ENCODE assay signal across 8 mouse cellular contexts in genomic region chr10:127058708-127059107, GRCm38 (mm10). TPM values are rescaled to one million over a fixed set of nuclear protein-coding genes. Genes with fewer than 3 reads are reported as not detected.
DNase-seq lines count a peak whose midpoint lies in the region; ATAC-seq and TF ChIP-seq lines count a peak whose summit lies in the region.

No protein-coding gene starts in this region.

- peaks cover 4% of the 10 kb centered on the region; the same call in 1 of the 2 replicates for H3K4me1 ChIP-seq in heart, adult 2 months (ENCODE audit: control insufficient read depth, insufficient read depth, low read length)
- H3K4me1 ChIP-seq in spleen, adult 2 months (ENCODE audit: control insufficient read depth, insufficient read depth, insufficient read length), result peaks cover 13% of the 10 kb centered on the region; the same call in 1 of the 2 replicates
- H3K4me1 ChIP-seq in liver, embryonic 12.5 days, result peaks cover 36% of the 10 kb centered on the region

- intact Hi-C loops in heart, adult 2 months (cut with DNase I), result no loop called here

- H3K27ac ChIP-seq in heart, adult 2 months, result no peak overlapping the region
- no peak overlapping the region for H3K27ac ChIP-seq in spleen, adult 2 months (ENCODE audit: insufficient read depth, low read length)
- H3K27ac ChIP-seq in liver, embryonic 12.5 days, result no peak overlapping the region

- H3K36me3 ChIP-seq in heart, adult 2 months (ENCODE audit: control insufficient read depth, insufficient read depth, low read length), result no peaks in the 10 kb centered on the region
- no peaks in the 10 kb centered on the region for H3K36me3 ChIP-seq in spleen, adult 2 months (ENCODE audit: control insufficient read depth, insufficient read depth, low read length)
- H3K36me3 ChIP-seq in liver, embryonic 12.5 days, result no peaks in the 10 kb centered on the region; the same call in 1 of the 2 replicates

- H3K27me3 ChIP-seq in heart, adult 2 months (ENCODE audit: control insufficient read depth, insufficient read depth, low read length), result no peaks in the 10 kb centered on the region
- H3K27me3 ChIP-seq in spleen, adult 2 months (ENCODE audit: control insufficient read depth, insufficient read depth, low read length), result peaks cover 7% of the 10 kb centered on the region
- H3K27me3 ChIP-seq in liver, embryonic 12.5 days (replicated peaks), result peaks cover 90% of the 10 kb centered on the region

- no peak for TF ChIP-seq EP300 in heart, adult 2 months (IDR thresholded peaks at IDR 0.05; ENCODE audit: insufficient read depth, low read depth, low read length)

- no peak for DNase-seq in heart, adult 2 months
- no peak for DNase-seq in heart, adult 9 months (ENCODE audit: low spot score in 2 of 2)
- no peak for DNase-seq in spleen, adult 2 months (ENCODE audit: low read depth in 1 of 2, low spot score in 2 of 2)
- DNase-seq in spleen, postnatal 14 days (ENCODE audit: low spot score in 2 of 2), result no peak
- no peak for DNase-seq in urinary bladder, adult 2 months (ENCODE audit: low spot score)
- no peak for DNase-seq in frontal cortex, postnatal 25 days (ENCODE audit: low spot score in 2 of 2)

- 11% methylated on average over 8 of the region's 8 CpGs for WGBS in heart, adult 2 months
- 11% methylated on average over 8 of the region's 8 CpGs for WGBS in spleen, adult 2 months
- 12% methylated on average over 8 of the region's 8 CpGs for WGBS in liver, embryonic 12.5 days (ENCODE audit: insufficient replicate concordance)

- H3K9ac ChIP-seq in heart, adult 2 months (ENCODE audit: low read depth, low read length), result no peak overlapping the region
- no peak overlapping the region for H3K9ac ChIP-seq in liver, embryonic 12.5 days

- H3K79me2 ChIP-seq in heart, adult 2 months (replicated peaks; ENCODE audit: control insufficient read depth, insufficient read depth, low read length), result no peaks in the 10 kb centered on the region

- ATAC-seq in liver, embryonic 12.5 days, result no peak
- ATAC-seq in erythroid progenitor cell, adult 5-6 weeks (replicated peaks; ENCODE audit: low FRiP score, poor library complexity, severe bottlenecking), result no peak

- H3K9me3 ChIP-seq in liver, embryonic 12.5 days (replicated peaks), result no peaks in the 10 kb centered on the region

- H3K4me3 ChIP-seq in heart, adult 2 months, result peak overlapping the region; percentile 66; the same call in 1 of the 2 replicates
- H3K4me3 ChIP-seq in spleen, adult 2 months (ENCODE audit: extremely low read depth, insufficient read depth, insufficient read length), result 0 out of 2 replicates have a peak overlapping the region, but pooled peaks have one; percentile 14
- peak overlapping the region; percentile 67; the same call in 1 of the 2 replicates for H3K4me3 ChIP-seq in liver, embryonic 12.5 days

- peak overlapping the region; percentile 98 for H3K4me2 ChIP-seq in liver, embryonic 12.5 days

- no peak for TF ChIP-seq CTCF in heart, adult 2 months (IDR thresholded peaks at IDR 0.05)
- no peak for TF ChIP-seq CTCF in spleen, adult 2 months (IDR thresholded peaks at IDR 0.05; ENCODE audit: extremely low read depth, insufficient read depth, insufficient read length, insufficient replicate concordance)

- no peak for TF ChIP-seq POLR2A in heart, adult 2 months (IDR thresholded peaks at IDR 0.05; ENCODE audit: insufficient read depth, low read depth, low read length)
- no peak for TF ChIP-seq POLR2A in spleen, adult 2 months (IDR thresholded peaks at IDR 0.05; ENCODE audit: low read depth, low read length)

RNA-seq across cellular contexts. Expression of gene March9, which starts 1.3 kb away (rescaled TPM):
- 1 to 10 TPM; 2.8 to 3.1 TPM for total RNA-seq in heart, adult 2 months (2021)
- polyA plus RNA-seq in heart, adult 2 months (2012; rRNA removed), result 2.5 and 2.7 TPM in 2 replicates
- 3.1 and 4.1 TPM in 2 replicates for polyA plus RNA-seq in spleen, adult 2 months (2012; rRNA removed)
- 0.06 and 0.20 TPM in 2 replicates for polyA plus RNA-seq in liver, embryonic 12.5 days (2016; fragmentation: Nextera tagmentation; extraction: Ambion mirVana)
- total RNA-seq in erythroid progenitor cell, adult 5-6 weeks (2015; ENCODE audit: low replicate concordance), result not detected in 2 replicates
- not detected in 2 replicates for total RNA-seq in erythroid progenitor cell, adult 5-6 weeks (2017; ENCODE audit: low replicate concordance)
- polyA plus RNA-seq in urinary bladder, adult 2 months (2012; rRNA removed), result 3.5 and 4.9 TPM in 2 replicates

RNA-seq across cellular contexts. Expression of gene Cdk4, which starts 4.6 kb away (rescaled TPM):
- total RNA-seq in heart, adult 2 months (2021), result 10 to 100 TPM; 77.8 to 83.0 TPM
- 110 and 139 TPM in 2 replicates for polyA plus RNA-seq in heart, adult 2 months (2012; rRNA removed)
- 106 and 140 TPM in 2 replicates for polyA plus RNA-seq in spleen, adult 2 months (2012; rRNA removed)
- 766 and 777 TPM in 2 replicates for polyA plus RNA-seq in liver, embryonic 12.5 days (2016; fragmentation: Nextera tagmentation; extraction: Ambion mirVana)
- 84.3 and 107 TPM in 2 replicates for total RNA-seq in erythroid progenitor cell, adult 5-6 weeks (2015; ENCODE audit: low replicate concordance)
- total RNA-seq in erythroid progenitor cell, adult 5-6 weeks (2017; ENCODE audit: low replicate concordance), result 42.7 and 99.2 TPM in 2 replicates
- polyA plus RNA-seq in urinary bladder, adult 2 months (2012; rRNA removed), result 252 and 268 TPM in 2 replicates

RNA-seq across cellular contexts. Expression of gene Cyp27b1, which starts 10.7 kb away (rescaled TPM):
- total RNA-seq in heart, adult 2 months (2021), result under 1 TPM in 1 of 2 experiments, not detected in 1; 0.10 TPM
- 0.12 and 0.35 TPM in 2 replicates for polyA plus RNA-seq in heart, adult 2 months (2012; rRNA removed)
- 0.20 and 0.26 TPM in 2 replicates for polyA plus RNA-seq in spleen, adult 2 months (2012; rRNA removed)
- polyA plus RNA-seq in liver, embryonic 12.5 days (2016; fragmentation: Nextera tagmentation; extraction: Ambion mirVana), result 0.05 and 0.10 TPM in 2 replicates
- not detected in 2 replicates for total RNA-seq in erythroid progenitor cell, adult 5-6 weeks (2015; ENCODE audit: low replicate concordance)
- total RNA-seq in erythroid progenitor cell, adult 5-6 weeks (2017; ENCODE audit: low replicate concordance), result not detected in 2 replicates
- 0.28 and 0.50 TPM in 2 replicates for polyA plus RNA-seq in urinary bladder, adult 2 months (2012; rRNA removed)

RNA-seq across cellular contexts. Expression of gene Tspan31, which starts 11.4 kb away (rescaled TPM):
- total RNA-seq in heart, adult 2 months (2021), result 10 to 100 TPM; 39.3 to 51.0 TPM
- polyA plus RNA-seq in heart, adult 2 months (2012; rRNA removed), result 67.6 and 130 TPM in 2 replicates
- polyA plus RNA-seq in spleen, adult 2 months (2012; rRNA removed), result 29.9 and 32.4 TPM in 2 replicates
- 75.2 and 81.9 TPM in 2 replicates for polyA plus RNA-seq in liver, embryonic 12.5 days (2016; fragmentation: Nextera tagmentation; extraction: Ambion mirVana)
- 13.0 and 18.0 TPM in 2 replicates for total RNA-seq in erythroid progenitor cell, adult 5-6 weeks (2015; ENCODE audit: low replicate concordance)
- total RNA-seq in erythroid progenitor cell, adult 5-6 weeks (2017; ENCODE audit: low replicate concordance), result 6.6 and 8.5 TPM in 2 replicates
- 79.5 and 81.4 TPM in 2 replicates for polyA plus RNA-seq in urinary bladder, adult 2 months (2012; rRNA removed)

RNA-seq across cellular contexts. Expression of gene Agap2, which starts 16.4 kb away (rescaled TPM):
- total RNA-seq in heart, adult 2 months (2021), result 1 to 10 TPM; 5.0 to 5.5 TPM
- 2.9 and 4.8 TPM in 2 replicates for polyA plus RNA-seq in heart, adult 2 months (2012; rRNA removed)
- polyA plus RNA-seq in spleen, adult 2 months (2012; rRNA removed), result 45.6 and 60.9 TPM in 2 replicates
- polyA plus RNA-seq in liver, embryonic 12.5 days (2016; fragmentation: Nextera tagmentation; extraction: Ambion mirVana), result 0.92 and 1.6 TPM in 2 replicates
- 1.1 and 3.8 TPM in 2 replicates for total RNA-seq in erythroid progenitor cell, adult 5-6 weeks (2015; ENCODE audit: low replicate concordance)
- total RNA-seq in erythroid progenitor cell, adult 5-6 weeks (2017; ENCODE audit: low replicate concordance), result 2.2 and 51.8 TPM in 2 replicates
- 2.5 and 5.4 TPM in 2 replicates for polyA plus RNA-seq in urinary bladder, adult 2 months (2012; rRNA removed)

Comparison
In these comparisons a context has a peak if more than half of its experiments do, and no peak if none do; other contexts are left out.
1. H3K4me3 ChIP-seq: peak in every context shown above with its lines; median percentile 67 in liver, embryonic 12.5 days; 66 in heart, adult 2 months; 14 in spleen, adult 2 months.